Mouse (Mus musculus): ENCODE results near the gene Rnf8. TPM values are rescaled to one million over a fixed set of nuclear protein-coding genes. Genes with fewer than 3 reads are reported as not detected.
"Not testable (repeated sequence)": the region's sequence is repeated elsewhere in the genome, so short reads cannot be mapped to it uniquely, and the experiment has no call there.

The Rnf8 gene
- polyA plus RNA-seq, 1 experiment from 2014 or later, result 76.0 TPM

DNA sequence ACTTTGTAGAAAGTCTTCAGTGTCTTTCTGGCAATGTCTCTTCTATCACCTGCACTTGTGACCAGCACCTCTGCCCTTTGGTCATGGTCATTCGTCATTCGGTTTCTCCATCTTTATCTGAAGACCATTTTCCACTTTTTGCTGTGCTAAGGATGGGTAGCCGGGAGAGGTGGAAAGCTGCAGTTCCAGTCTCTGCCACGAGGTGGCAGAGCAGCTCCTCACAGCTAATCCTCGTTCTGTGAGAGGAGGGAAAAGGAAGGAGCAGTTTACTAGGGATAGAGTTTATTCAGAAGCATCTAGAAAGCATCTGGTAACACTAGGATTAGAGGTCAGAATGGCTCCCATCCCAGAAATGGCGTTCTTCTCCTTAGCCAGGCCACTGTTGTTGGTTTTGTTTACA, 11.3 kb upstream of the Rnf8 start:
- ATAC-seq (replicated peaks; ENCODE audit: low FRiP score, low TSS enrichment, low read depth) (no peak), DNase-seq (ENCODE audit: low spot score) (peak; percentile 93)
- peaks cover 35% of the 10 kb centered on the region for H3K36me3 ChIP-seq (ENCODE audit: control insufficient read depth, insufficient read depth, low read length)
- no peak overlapping the region for H3K9ac ChIP-seq (ENCODE audit: low read length)
- 23% methylated on average over 6 of the region's 6 CpGs for WGBS
- 0 out of 2 replicates have a peak, but pooled peaks cover 4% of the 10 kb centered on the region for H3K9me3 ChIP-seq (ENCODE audit: control insufficient read depth, low read length)
- H3K4me1 ChIP-seq (replicated peaks; ENCODE audit: control insufficient read depth, insufficient read depth, low read length), result no peaks in the 10 kb centered on the region
- no peaks in the 10 kb centered on the region for H3K27me3 ChIP-seq (replicated peaks; ENCODE audit: control insufficient read depth, insufficient read depth, low read length)
- no peak overlapping the region for H3K27ac ChIP-seq (ENCODE audit: low read depth)
- H3K4me3 ChIP-seq (ENCODE audit: low read depth, low read length), result no peak overlapping the region
- no peak overlapping the region for H3K4me2 ChIP-seq (ENCODE audit: low read length)

- not testable (repeated sequence) for H3K4me3 ChIP-seq (ENCODE audit: low read depth, low read length); H3K36me3 ChIP-seq (ENCODE audit: control insufficient read depth, insufficient read depth, low read length); H3K27me3 ChIP-seq (replicated peaks; ENCODE audit: control insufficient read depth, insufficient read depth, low read length); H3K9me3 ChIP-seq (ENCODE audit: control insufficient read depth, low read length); DNase-seq (ENCODE audit: low spot score); H3K4me2 ChIP-seq (ENCODE audit: low read length); H3K9ac ChIP-seq (ENCODE audit: low read length); ATAC-seq (replicated peaks; ENCODE audit: low FRiP score, low TSS enrichment, low read depth); H3K27ac ChIP-seq (ENCODE audit: low read depth)
- WGBS, result 81% methylated on average over 5 of the region's 5 CpGs
- peaks cover 16% of the 10 kb centered on the region for H3K4me1 ChIP-seq (replicated peaks; ENCODE audit: control insufficient read depth, insufficient read depth, low read length)
These were observed 1.1 kb upstream of the Rnf8 start for GRCm38 (mm10) chr17:29613453-29613852.

DNA sequence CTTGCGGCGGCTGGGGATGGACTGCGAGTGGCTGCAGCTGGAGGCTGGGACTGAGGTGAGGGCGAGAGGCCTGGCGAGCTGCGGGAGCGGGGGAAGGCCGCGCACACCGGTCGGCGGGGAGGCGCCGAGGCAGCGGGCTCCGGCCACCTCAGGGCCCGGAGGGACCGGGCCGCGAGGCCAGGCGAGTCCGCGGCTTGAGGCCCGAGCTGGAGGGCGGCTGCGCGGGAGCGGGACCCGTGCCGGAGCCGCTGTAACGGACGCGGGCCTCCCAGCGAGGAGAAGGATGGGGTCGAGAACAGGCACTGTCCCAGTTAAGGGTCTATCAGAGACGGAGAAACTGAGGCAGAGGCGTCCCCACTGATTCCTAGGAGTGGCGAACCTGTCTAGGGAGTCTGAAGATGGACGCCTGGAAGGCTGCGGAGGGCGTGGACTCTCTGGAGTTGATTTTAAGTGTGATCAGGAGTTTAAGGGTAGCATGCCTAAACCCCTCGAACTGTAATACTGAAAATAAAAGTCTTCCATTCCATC, 498 bp downstream of the Rnf8 start:
- under 1% methylated on average over 43 of the region's 43 CpGs for WGBS
- Histone ChIP-seq H3K9ac (ENCODE audit: low read length) (peak overlapping the region; percentile 97), H3K4me2 (ENCODE audit: low read length) (peak overlapping the region; percentile 64), H3K4me1 (replicated peaks; ENCODE audit: control insufficient read depth, insufficient read depth, low read length) (peaks cover 16% of the 10 kb centered on the region), H3K27ac (ENCODE audit: low read depth) (peak overlapping the region; percentile 96), H3K4me3 (ENCODE audit: low read depth, low read length) (peak overlapping the region; percentile 94), H3K27me3 (replicated peaks; ENCODE audit: control insufficient read depth, insufficient read depth, low read length) (no peaks in the 10 kb centered on the region), H3K36me3 (ENCODE audit: control insufficient read depth, insufficient read depth, low read length) (peaks cover 19% of the 10 kb centered on the region), H3K9me3 (ENCODE audit: control insufficient read depth, low read length) (no peaks in the 10 kb centered on the region)
- no peak for DNase-seq (ENCODE audit: low spot score)
- peak; percentile 67; the same call in 1 of the 2 replicates for ATAC-seq (replicated peaks; ENCODE audit: low FRiP score, low TSS enrichment, low read depth)

GRCm38 (mm10) chr17:29615616-29616015, 1.0 kb downstream of the Rnf8 start:
- H3K9me3 ChIP-seq (ENCODE audit: control insufficient read depth, low read length), result no peaks in the 10 kb centered on the region
- peaks cover 16% of the 10 kb centered on the region for H3K4me1 ChIP-seq (replicated peaks; ENCODE audit: control insufficient read depth, insufficient read depth, low read length)
- peak overlapping the region; percentile 64 for H3K4me2 ChIP-seq (ENCODE audit: low read length)
- H3K36me3 ChIP-seq (ENCODE audit: control insufficient read depth, insufficient read depth, low read length), result peaks cover 21% of the 10 kb centered on the region
- H3K4me3 ChIP-seq (ENCODE audit: low read depth, low read length), result peak overlapping the region; percentile 94
- WGBS, result 8% methylated on average over 4 of the region's 4 CpGs
- DNase-seq (ENCODE audit: low spot score) (no peak), ATAC-seq (replicated peaks; ENCODE audit: low FRiP score, low TSS enrichment, low read depth) (no peak)
- H3K27ac ChIP-seq (ENCODE audit: low read depth), result no peak overlapping the region
- peak overlapping the region; percentile 97 for H3K9ac ChIP-seq (ENCODE audit: low read length)
- no peaks in the 10 kb centered on the region for H3K27me3 ChIP-seq (replicated peaks; ENCODE audit: control insufficient read depth, insufficient read depth, low read length)

- H3K27me3 ChIP-seq (replicated peaks; ENCODE audit: control insufficient read depth, insufficient read depth, low read length), result no peaks in the 10 kb centered on the region
- no peak overlapping the region for H3K4me2 ChIP-seq (ENCODE audit: low read length)
- H3K36me3 ChIP-seq (ENCODE audit: control insufficient read depth, insufficient read depth, low read length), result peaks cover 51% of the 10 kb centered on the region
- H3K4me3 ChIP-seq (ENCODE audit: low read depth, low read length), result no peak overlapping the region
- 82% methylated on average over 3 of the region's 3 CpGs for WGBS
- peaks cover 13% of the 10 kb centered on the region for H3K4me1 ChIP-seq (replicated peaks; ENCODE audit: control insufficient read depth, insufficient read depth, low read length)
- ATAC-seq (replicated peaks; ENCODE audit: low FRiP score, low TSS enrichment, low read depth) (no peak), DNase-seq (ENCODE audit: low spot score) (no peak)
- no peaks in the 10 kb centered on the region for H3K9me3 ChIP-seq (ENCODE audit: control insufficient read depth, low read length)
- no peak overlapping the region for H3K9ac ChIP-seq (ENCODE audit: low read length)
- no peak overlapping the region for H3K27ac ChIP-seq (ENCODE audit: low read depth)
These were observed 4.6 kb downstream of the Rnf8 start for GRCm38 (mm10) chr17:29619231-29619630.

- DNase-seq (ENCODE audit: low spot score) (no peak), ATAC-seq (replicated peaks; ENCODE audit: low FRiP score, low TSS enrichment, low read depth) (no peak)
- WGBS, result 82% methylated on average over 8 of the region's 8 CpGs
- H3K9me3 ChIP-seq (ENCODE audit: control insufficient read depth, low read length), result no peaks in the 10 kb centered on the region
- H3K9ac ChIP-seq (ENCODE audit: low read length), result no peak overlapping the region
- no peak overlapping the region for H3K27ac ChIP-seq (ENCODE audit: low read depth)
- no peak overlapping the region for H3K4me2 ChIP-seq (ENCODE audit: low read length)
- peaks cover 89% of the 10 kb centered on the region for H3K36me3 ChIP-seq (ENCODE audit: control insufficient read depth, insufficient read depth, low read length)
- no peaks in the 10 kb centered on the region for H3K27me3 ChIP-seq (replicated peaks; ENCODE audit: control insufficient read depth, insufficient read depth, low read length)
- no peak overlapping the region for H3K4me3 ChIP-seq (ENCODE audit: low read depth, low read length)
- no peaks in the 10 kb centered on the region for H3K4me1 ChIP-seq (replicated peaks; ENCODE audit: control insufficient read depth, insufficient read depth, low read length)
These were observed 8.9 kb downstream of the Rnf8 start for GRCm38 (mm10) chr17:29623488-29623887.

- no peak for DNase-seq (ENCODE audit: low spot score)
- no peaks in the 10 kb centered on the region for H3K4me1 ChIP-seq (replicated peaks; ENCODE audit: control insufficient read depth, insufficient read depth, low read length)
- no peak overlapping the region for H3K4me2 ChIP-seq (ENCODE audit: low read length)
- no peak overlapping the region for H3K9ac ChIP-seq (ENCODE audit: low read length)
- 95% methylated on average over 9 of the region's 9 CpGs for whole genome bisulfite sequencing
- H3K36me3 ChIP-seq (ENCODE audit: control insufficient read depth, insufficient read depth, low read length), result peaks cover 94% of the 10 kb centered on the region
- no peaks in the 10 kb centered on the region for H3K27me3 ChIP-seq (replicated peaks; ENCODE audit: control insufficient read depth, insufficient read depth, low read length)
- no peak for ATAC-seq (replicated peaks; ENCODE audit: low FRiP score, low TSS enrichment, low read depth)
- no peak overlapping the region for H3K4me3 ChIP-seq (ENCODE audit: low read depth, low read length)
- H3K9me3 ChIP-seq (ENCODE audit: control insufficient read depth, low read length), result no peaks in the 10 kb centered on the region
- H3K27ac ChIP-seq (ENCODE audit: low read depth), result no peak overlapping the region
These were observed 12.7 kb downstream of the Rnf8 start for GRCm38 (mm10) chr17:29627285-29627684.

DNA sequence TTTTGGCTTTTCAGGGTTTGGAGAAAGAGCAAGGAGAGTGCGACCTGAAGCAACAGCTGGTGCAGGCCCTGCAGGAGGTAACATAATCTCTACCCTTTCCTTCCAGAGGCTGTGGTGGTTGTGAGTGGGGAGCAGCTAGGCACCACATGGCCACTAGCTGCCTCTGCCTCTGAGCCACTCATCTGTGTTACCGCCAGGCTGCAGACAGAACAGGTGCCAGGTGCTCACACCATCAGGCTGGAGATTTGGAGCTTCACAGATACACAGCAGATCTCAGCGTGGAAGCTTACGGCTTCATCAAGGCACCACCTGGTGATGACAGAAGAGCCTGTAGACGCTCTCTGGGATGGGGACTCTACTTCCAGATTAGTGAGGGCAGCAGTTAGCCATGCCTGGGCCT, 14.4 kb downstream of the Rnf8 start:
- Histone ChIP-seq H3K9ac (ENCODE audit: low read length) (no peak overlapping the region), H3K9me3 (ENCODE audit: control insufficient read depth, low read length) (no peaks in the 10 kb centered on the region), H3K36me3 (ENCODE audit: control insufficient read depth, insufficient read depth, low read length) (peaks cover 97% of the 10 kb centered on the region), H3K27ac (ENCODE audit: low read depth) (no peak overlapping the region), H3K4me1 (replicated peaks; ENCODE audit: control insufficient read depth, insufficient read depth, low read length) (no peaks in the 10 kb centered on the region), H3K27me3 (replicated peaks; ENCODE audit: control insufficient read depth, insufficient read depth, low read length) (no peaks in the 10 kb centered on the region), H3K4me2 (ENCODE audit: low read length) (no peak overlapping the region), H3K4me3 (ENCODE audit: low read depth, low read length) (no peak overlapping the region)
- DNase-seq (ENCODE audit: low spot score), result no peak
- no peak for ATAC-seq (replicated peaks; ENCODE audit: low FRiP score, low TSS enrichment, low read depth)
- WGBS, result 89% methylated on average over 5 of the region's 5 CpGs

- Histone ChIP-seq H3K9me3 (ENCODE audit: control insufficient read depth, low read length) (no peaks in the 10 kb centered on the region), H3K4me2 (ENCODE audit: low read length) (no peak overlapping the region), H3K27ac (ENCODE audit: low read depth) (no peak overlapping the region), H3K4me1 (replicated peaks; ENCODE audit: control insufficient read depth, insufficient read depth, low read length) (no peaks in the 10 kb centered on the region), H3K27me3 (replicated peaks; ENCODE audit: control insufficient read depth, insufficient read depth, low read length) (no peaks in the 10 kb centered on the region), H3K4me3 (ENCODE audit: low read depth, low read length) (no peak overlapping the region), H3K36me3 (ENCODE audit: control insufficient read depth, insufficient read depth, low read length) (peaks cover 97% of the 10 kb centered on the region), H3K9ac (ENCODE audit: low read length) (no peak overlapping the region)
- no peak for DNase-seq (ENCODE audit: low spot score)
- ATAC-seq (replicated peaks; ENCODE audit: low FRiP score, low TSS enrichment, low read depth), result no peak
- WGBS, result 83% methylated on average over 5 of the region's 5 CpGs
These were observed 15.0 kb downstream of the Rnf8 start for GRCm38 (mm10) chr17:29629620-29630019.

Measured in intestine, embryonic 14.5 days (tissue).